Mouse (Mus musculus): ENCODE data around the gene Dkkl1. TPM values are rescaled to one million over a fixed set of nuclear protein-coding genes. Genes with fewer than 3 reads are reported as not detected.

The Dkkl1 gene
- polyA plus RNA-seq, 1 experiment from 2014 or later, result 1.3 TPM

DNA sequence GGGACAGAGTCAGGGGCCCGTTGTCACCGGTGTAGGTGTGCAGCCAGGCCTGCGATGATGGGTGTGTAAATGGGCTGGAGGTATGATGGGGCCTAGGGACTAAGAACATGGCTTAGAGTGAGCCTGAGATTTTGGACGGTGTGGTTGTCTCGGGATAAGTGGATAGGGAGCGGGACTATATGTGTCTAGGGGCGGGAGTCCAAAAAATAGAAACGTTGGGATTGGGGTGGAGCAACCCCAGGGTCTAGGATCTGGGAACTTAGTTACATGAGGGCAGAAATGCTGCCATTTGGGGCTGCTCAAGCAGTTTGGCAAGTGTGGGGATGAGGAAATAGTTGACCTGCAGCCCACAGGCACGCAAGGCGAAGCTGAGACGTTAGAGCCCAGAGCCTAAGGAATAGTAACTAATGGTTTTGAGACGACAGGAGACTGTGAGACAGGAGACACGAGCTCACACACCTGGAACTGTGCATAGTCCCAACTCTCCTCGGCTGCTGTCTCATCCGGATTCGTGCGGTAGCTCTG, 23.8 kb upstream of the Dkkl1 start:
- 0 out of 2 replicates have a peak, but pooled peaks have one; percentile 1 for ATAC-seq (replicated peaks; ENCODE audit: low FRiP score, low read depth)
- peaks cover 15% of the 10 kb centered on the region for H3K4me1 ChIP-seq (replicated peaks; ENCODE audit: insufficient read depth, low read length)
- H3K27me3 ChIP-seq (ENCODE audit: insufficient read depth, low read length), result no peaks in the 10 kb centered on the region
- peak; percentile 14 for DNase-seq (ENCODE audit: low spot score)
- peak overlapping the region; percentile 20; the same call in 1 of the 2 replicates for H3K4me3 ChIP-seq (replicated peaks; ENCODE audit: low read depth, low read length)
- peaks cover 17% of the 10 kb centered on the region for H3K36me3 ChIP-seq (ENCODE audit: insufficient read depth, low read length)
- 0 out of 2 replicates have a peak overlapping the region, but pooled peaks have one; percentile 25 for H3K9ac ChIP-seq (ENCODE audit: low read depth, low read length)
- no peak overlapping the region for H3K27ac ChIP-seq
- 37% methylated on average over 17 of the region's 17 CpGs for WGBS
- no peak for TF ChIP-seq CTCF (IDR thresholded peaks at IDR 0.05; ENCODE audit: low read depth)
- peak overlapping the region; percentile 57 for H3K4me2 ChIP-seq (ENCODE audit: low read length)
- H3K9me3 ChIP-seq (replicated peaks; ENCODE audit: low read length), result no peaks in the 10 kb centered on the region

DNA sequence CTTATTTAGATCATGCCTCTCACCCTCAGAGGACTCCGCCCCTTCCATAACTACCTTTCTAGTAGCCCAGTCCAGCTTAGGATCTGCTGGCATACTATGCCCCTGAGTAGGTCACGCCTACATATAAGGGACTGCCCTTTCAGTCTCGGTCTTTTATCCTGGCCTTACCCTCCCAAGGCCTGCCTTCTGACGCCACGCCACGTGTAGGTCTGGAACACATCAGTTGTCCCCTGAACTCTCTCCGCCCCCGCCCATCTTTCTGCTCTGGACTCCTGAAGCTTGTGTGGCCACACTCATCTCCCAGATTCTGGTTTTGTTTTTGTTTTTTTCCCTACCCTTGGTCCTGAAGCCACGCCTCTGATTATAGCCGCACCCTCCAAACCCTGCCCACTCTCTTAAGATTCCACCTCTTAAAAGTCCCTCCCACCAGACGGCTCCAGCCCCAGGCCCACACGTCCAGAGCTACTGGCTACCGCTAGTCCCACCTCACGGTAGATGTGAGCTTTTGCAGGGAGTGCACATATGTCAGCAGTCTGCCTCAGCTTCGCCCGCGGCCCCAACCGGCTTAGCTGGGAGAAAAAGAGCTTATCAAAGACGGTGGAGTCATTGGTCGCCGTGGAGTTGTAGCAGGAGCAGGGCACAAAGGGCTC, 23.1 kb upstream of the Dkkl1 start:
- WGBS, result 6% methylated on average over 21 of the region's 21 CpGs
- no peaks in the 10 kb centered on the region for H3K9me3 ChIP-seq (replicated peaks; ENCODE audit: low read length)
- TF ChIP-seq CTCF (IDR thresholded peaks at IDR 0.05; ENCODE audit: low read depth), result peak; percentile 18; the same call in 1 of the 2 replicates
- peaks cover 17% of the 10 kb centered on the region for H3K36me3 ChIP-seq (ENCODE audit: insufficient read depth, low read length)
- ATAC-seq (replicated peaks; ENCODE audit: low FRiP score, low read depth) (peak; percentile 82), DNase-seq (ENCODE audit: low spot score) (peak; percentile 94)
- H3K4me3 ChIP-seq (replicated peaks; ENCODE audit: low read depth, low read length), result peak overlapping the region; percentile 20; the same call in 1 of the 2 replicates
- peak overlapping the region; percentile 57 for H3K4me2 ChIP-seq (ENCODE audit: low read length)
- peaks cover 12% of the 10 kb centered on the region for H3K4me1 ChIP-seq (replicated peaks; ENCODE audit: insufficient read depth, low read length)
- H3K27me3 ChIP-seq (ENCODE audit: insufficient read depth, low read length), result no peaks in the 10 kb centered on the region
- 0 out of 2 replicates have a peak overlapping the region, but pooled peaks have one; percentile 25 for H3K9ac ChIP-seq (ENCODE audit: low read depth, low read length)
- no peak overlapping the region for H3K27ac ChIP-seq

DNA sequence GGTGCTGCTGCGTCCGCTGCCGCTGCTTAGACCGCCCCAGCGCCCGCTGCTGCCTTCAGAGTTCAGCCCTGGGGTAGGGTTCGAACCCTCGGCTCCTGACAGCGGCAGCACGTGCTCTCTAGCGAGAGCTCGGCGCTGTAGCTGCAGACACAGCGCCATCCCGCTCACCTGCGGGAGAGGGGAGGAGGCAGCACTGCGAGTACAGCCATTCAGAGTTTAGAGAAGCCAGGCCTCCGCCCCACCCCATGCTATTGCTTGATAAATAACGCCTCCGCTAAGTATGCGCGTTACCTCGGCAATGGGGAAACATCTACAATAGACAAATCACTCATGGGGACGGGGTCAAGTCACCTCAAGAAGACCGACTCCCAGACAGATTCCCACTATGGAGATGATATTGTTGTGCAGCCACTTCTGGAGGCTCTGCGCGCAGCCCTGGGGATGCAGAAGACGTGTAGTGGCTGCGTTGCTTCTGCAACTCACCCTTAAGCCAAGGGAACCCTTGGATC, 22.4 kb upstream of the Dkkl1 start:
- no peak overlapping the region for H3K27ac ChIP-seq
- no peak for TF ChIP-seq CTCF (IDR thresholded peaks at IDR 0.05; ENCODE audit: low read depth)
- WGBS, result 17% methylated on average over 29 of the region's 29 CpGs
- H3K4me1 ChIP-seq (replicated peaks; ENCODE audit: insufficient read depth, low read length), result peaks cover 12% of the 10 kb centered on the region
- H3K4me3 ChIP-seq (replicated peaks; ENCODE audit: low read depth, low read length), result peak overlapping the region; percentile 20; the same call in 1 of the 2 replicates
- no peak; the same call in 1 of the 2 replicates for ATAC-seq (replicated peaks; ENCODE audit: low FRiP score, low read depth)
- peak; percentile 39 for DNase-seq (ENCODE audit: low spot score)
- H3K4me2 ChIP-seq (ENCODE audit: low read length), result peak overlapping the region; percentile 57
- peaks cover 22% of the 10 kb centered on the region for H3K36me3 ChIP-seq (ENCODE audit: insufficient read depth, low read length)
- no peaks in the 10 kb centered on the region for H3K9me3 ChIP-seq (replicated peaks; ENCODE audit: low read length)
- 0 out of 2 replicates have a peak overlapping the region, but pooled peaks have one; percentile 18 for H3K9ac ChIP-seq (ENCODE audit: low read depth, low read length)
- no peaks in the 10 kb centered on the region for H3K27me3 ChIP-seq (ENCODE audit: insufficient read depth, low read length)

DNA sequence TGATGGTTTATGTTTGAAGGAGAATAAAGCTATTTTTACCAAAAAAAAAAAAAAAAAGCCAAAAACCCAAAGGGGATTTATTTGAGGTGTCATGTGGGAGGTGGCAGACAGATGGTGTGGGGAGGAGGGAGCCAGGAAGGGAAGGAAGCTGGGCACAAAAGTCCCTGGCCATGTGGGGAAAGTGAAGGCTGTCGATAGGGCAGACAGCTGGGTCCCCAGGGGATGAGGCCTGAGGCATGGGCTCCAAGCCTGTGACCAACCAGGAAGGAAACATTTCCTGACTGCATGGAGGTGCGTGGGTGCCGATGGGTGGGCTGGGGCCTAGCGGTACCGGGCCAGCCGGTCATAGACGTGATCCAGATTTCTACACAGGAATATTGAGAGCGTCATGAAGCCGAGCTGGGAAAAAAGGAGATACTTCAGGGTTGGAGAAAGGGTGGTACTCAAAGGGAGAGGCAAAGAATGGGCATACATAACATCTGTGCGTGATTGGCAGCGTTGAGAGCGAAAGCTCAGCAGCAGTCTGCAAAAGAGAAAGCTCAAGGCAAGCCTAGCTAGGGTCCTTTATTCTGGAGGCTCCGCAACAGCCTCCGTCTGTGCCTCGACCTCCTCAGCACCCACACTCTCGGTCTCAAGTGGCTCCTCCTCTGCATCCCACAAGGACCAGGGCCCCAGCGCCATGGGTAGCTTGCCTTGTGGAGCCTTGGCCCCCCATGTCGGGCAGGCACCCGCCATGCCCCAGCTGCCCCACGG, 21.8 kb upstream of the Dkkl1 start:
- H3K4me2 ChIP-seq (ENCODE audit: low read length), result peak overlapping the region; percentile 57
- DNase-seq (ENCODE audit: low spot score), result no peak
- peaks cover 28% of the 10 kb centered on the region for H3K36me3 ChIP-seq (ENCODE audit: insufficient read depth, low read length)
- H3K27me3 ChIP-seq (ENCODE audit: insufficient read depth, low read length), result no peaks in the 10 kb centered on the region
- peak overlapping the region; percentile 18; the same call in 1 of the 2 replicates for H3K9ac ChIP-seq (ENCODE audit: low read depth, low read length)
- H3K4me1 ChIP-seq (replicated peaks; ENCODE audit: insufficient read depth, low read length), result peaks cover 12% of the 10 kb centered on the region
- no peak overlapping the region for H3K27ac ChIP-seq
- no peak overlapping the region for H3K4me3 ChIP-seq (replicated peaks; ENCODE audit: low read depth, low read length)
- H3K9me3 ChIP-seq (replicated peaks; ENCODE audit: low read length), result no peaks in the 10 kb centered on the region
- no peak for TF ChIP-seq CTCF (IDR thresholded peaks at IDR 0.05; ENCODE audit: low read depth)
- no peak for ATAC-seq (replicated peaks; ENCODE audit: low FRiP score, low read depth)
- WGBS, result 35% methylated on average over 20 of the region's 20 CpGs

DNA sequence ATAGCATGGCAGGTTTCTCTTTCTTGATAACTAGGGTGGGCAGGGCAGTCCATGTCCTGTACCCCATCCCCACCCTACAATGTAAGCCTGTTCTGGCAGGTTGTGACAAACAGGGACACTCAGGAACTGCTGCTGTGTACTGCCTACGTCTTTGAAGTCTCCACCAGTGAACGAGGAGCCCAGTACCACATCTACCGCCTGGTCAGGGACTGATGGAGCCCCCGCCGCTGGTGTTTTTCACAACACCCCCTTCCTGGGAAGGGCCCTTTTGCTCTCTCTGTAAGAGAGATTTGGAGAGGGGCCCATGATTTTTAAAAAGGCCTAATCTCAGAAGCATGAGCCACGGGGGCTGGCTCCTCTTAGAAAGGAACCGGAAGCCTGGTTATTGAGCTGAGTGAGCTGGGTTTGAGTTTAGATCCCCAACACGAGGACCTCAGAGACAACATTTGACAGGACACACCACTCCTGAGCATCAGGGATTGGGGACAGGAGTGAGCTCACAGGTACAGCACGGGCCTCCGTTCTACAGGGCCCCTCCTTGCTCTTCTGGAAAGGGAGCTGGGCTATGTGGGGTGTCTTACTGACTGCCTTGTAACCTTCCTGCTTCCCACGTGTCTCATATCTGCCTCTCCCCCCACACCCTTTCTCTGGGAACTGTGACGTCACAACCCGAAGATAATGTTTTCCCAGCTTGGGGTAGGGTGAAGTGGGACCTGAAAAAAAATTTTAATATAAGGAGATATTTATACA, 20.9 kb upstream of the Dkkl1 start:
- H3K9ac ChIP-seq (ENCODE audit: low read depth, low read length), result no peak overlapping the region
- no peaks in the 10 kb centered on the region for H3K9me3 ChIP-seq (replicated peaks; ENCODE audit: low read length)
- DNase-seq (ENCODE audit: low spot score), result no peak
- TF ChIP-seq CTCF (IDR thresholded peaks at IDR 0.05; ENCODE audit: low read depth), result no peak
- no peaks in the 10 kb centered on the region for H3K27me3 ChIP-seq (ENCODE audit: insufficient read depth, low read length)
- no peak overlapping the region for H3K4me2 ChIP-seq (ENCODE audit: low read length)
- H3K36me3 ChIP-seq (ENCODE audit: insufficient read depth, low read length), result peaks cover 33% of the 10 kb centered on the region
- ATAC-seq (replicated peaks; ENCODE audit: low FRiP score, low read depth), result no peak
- WGBS, result 59% methylated on average over 13 of the region's 13 CpGs
- H3K27ac ChIP-seq, result no peak overlapping the region
- no peak overlapping the region for H3K4me3 ChIP-seq (replicated peaks; ENCODE audit: low read depth, low read length)
- peaks cover 12% of the 10 kb centered on the region for H3K4me1 ChIP-seq (replicated peaks; ENCODE audit: insufficient read depth, low read length)
